Mouse (Mus musculus) kidney, adult 2 months (tissue): ENCODE results near the gene Kcnh7.

Source experiments
- CTCF ChIP-seq: fragments of 200-500 bp; conservative IDR thresholded peaks from 2 replicates; pipeline ENCODE4 v1.5.1; 2011; ENCODE audit warnings: low read depth, mild to moderate bottlenecking, control low read depth, low read length, moderate library complexity, mixed read lengths; ENCODE audit not compliant: insufficient read depth, insufficient read length
- POLR2A ChIP-seq: fragments of 200-500 bp; IDR thresholded peaks from one replicate; pipeline ENCODE4 v1.6.1; 2011; ENCODE audit warnings: low read depth, low read length, control low read depth

GRCm38 (mm10) chr2:62804030-62804429 is 380.1 kb downstream of the Kcnh7 start:
- TF ChIP-seq CTCF (no peak), POLR2A (no peak)
